Mouse (Mus musculus) cerebellum, adult 18-20 months (tissue): ENCODE results near the gene Smim10l1.

Experiments used
- DNase-seq, 2 experiments: peaks; one replicate each; pipeline ENCODE4 v3.0.0; 2021

The Smim10l1 gene

GRCm38 (mm10) chr6:133104609-133104921, at the start of gene Smim10l1:
Gene Smim10l1, plus strand, starts transcription at chr6:133104909.
- DNase-seq = no peak

- no peak for DNase-seq
These were observed 49.0 kb upstream of the Smim10l1 start, which contains the start of gene Tas2r140 for GRCm38 (mm10) chr6:133055716-133056115. Gene Tas2r140, minus strand, starts transcription at chr6:133055816.

DNA sequence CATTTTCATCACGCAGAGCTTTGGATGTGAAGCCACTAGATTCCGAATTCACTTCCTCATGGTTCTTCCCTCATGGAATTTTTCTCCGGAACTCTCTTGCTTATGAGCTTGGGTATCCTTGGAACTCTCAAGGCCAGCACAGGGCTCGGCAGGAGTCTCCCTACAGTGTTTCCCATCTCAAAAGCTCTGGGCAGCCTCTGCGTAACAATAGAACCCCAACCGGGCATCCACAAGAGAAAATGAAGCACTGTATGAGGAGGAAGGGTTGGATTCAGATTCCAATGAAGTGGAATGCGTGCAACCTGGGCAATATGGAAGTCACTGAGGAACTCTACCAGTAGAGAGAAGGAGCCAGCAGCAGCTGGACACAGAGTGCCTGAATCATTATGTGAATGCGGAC, 12.5 kb upstream of the Smim10l1 start:
- no peak for DNase-seq

GRCm38 (mm10) chr6:133102430-133102829, 2.3 kb upstream of the Smim10l1 start:
- no peak for DNase-seq

GRCm38 (mm10) chr6:133104922-133105859, 482 bp downstream of the Smim10l1 start:
- peak; percentile 94 for DNase-seq
